Comparison of ENCODE assay signal across 8 mouse cellular contexts in the genomic region with DNA sequence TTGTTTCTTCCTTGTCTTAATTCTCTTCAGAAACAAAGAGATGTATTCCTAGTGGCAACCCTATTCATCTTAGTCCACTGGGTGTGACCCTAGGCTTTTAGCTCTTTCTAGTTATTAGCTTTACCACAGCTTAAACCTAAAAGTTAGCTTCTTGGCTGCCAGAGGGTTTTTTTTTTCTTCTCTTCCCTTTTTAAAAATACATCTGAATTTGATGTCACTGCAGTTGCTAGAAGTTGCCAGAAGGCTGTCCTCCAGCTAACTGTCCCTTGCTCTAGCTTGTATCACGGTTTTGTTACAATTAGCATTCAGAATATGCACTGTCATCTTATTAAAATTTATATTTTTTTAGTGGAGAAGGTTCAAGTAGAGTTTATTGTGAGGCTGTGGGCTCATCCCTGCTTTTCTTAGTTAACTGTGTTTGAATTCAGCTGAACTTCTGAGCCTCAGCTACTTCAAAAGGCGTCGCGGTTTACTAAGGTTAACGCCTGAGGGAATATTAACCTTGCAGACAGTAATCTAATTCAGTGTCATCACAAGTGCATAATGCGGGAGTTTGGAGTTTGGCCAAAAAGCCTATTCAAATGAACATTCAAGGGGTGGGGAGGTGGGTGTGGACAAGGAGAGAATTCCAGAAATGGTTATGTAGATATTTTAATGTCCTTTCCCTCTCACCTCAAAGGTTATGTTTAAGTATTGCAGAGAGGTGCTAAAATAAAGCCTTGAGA. TPM values are rescaled to one million over a fixed set of nuclear protein-coding genes. Genes with fewer than 3 reads are reported as not detected.
DNase-seq lines count a peak whose midpoint lies in the region; ATAC-seq lines count a peak whose summit lies in the region.

No protein-coding gene starts in this region.

- peak overlapping the region; percentile 66 for H3K4me2 ChIP-seq in hindbrain, embryonic 15.5 days
- H3K4me2 ChIP-seq in liver, embryonic 15.5 days, result peak overlapping the region; percentile 88

- DNase-seq in heart, embryonic 10.5 days (ENCODE audit: low spot score), result peak; percentile 35
- no peak for DNase-seq in heart, postnatal 4 days
- DNase-seq in MN1 (ENCODE audit: low spot score), result peak; percentile 69
- DNase-seq in layer of hippocampus, adult 8-10 months (ENCODE audit: low spot score in 2 of 2), result no peak
- no peak for DNase-seq in left cerebral cortex, adult 11 months (ENCODE audit: low spot score)
- DNase-seq in adrenal gland, adult 2 months, result no peak

- H3K9me3 ChIP-seq in heart, embryonic 10.5 days, result no peaks in the 10 kb centered on the region
- H3K9me3 ChIP-seq in hindbrain, embryonic 15.5 days, result no peaks in the 10 kb centered on the region
- H3K9me3 ChIP-seq in liver, embryonic 15.5 days (replicated peaks), result no peaks in the 10 kb centered on the region

- H3K27ac ChIP-seq in heart, embryonic 10.5 days, result peak overlapping the region; percentile 99
- peak overlapping the region; percentile 97 for H3K27ac ChIP-seq in hindbrain, embryonic 15.5 days (replicated peaks)
- H3K27ac ChIP-seq in liver, embryonic 15.5 days (replicated peaks), result peak overlapping the region; percentile 86; the same call in 1 of the 2 replicates

- no peaks in the 10 kb centered on the region for H3K27me3 ChIP-seq in heart, embryonic 10.5 days (ENCODE audit: insufficient read depth, poor library complexity, severe bottlenecking)
- no peaks in the 10 kb centered on the region for H3K27me3 ChIP-seq in hindbrain, embryonic 15.5 days
- no peaks in the 10 kb centered on the region for H3K27me3 ChIP-seq in liver, embryonic 15.5 days

- H3K9ac ChIP-seq in hindbrain, embryonic 15.5 days, result peak overlapping the region; percentile 94; the same call in 1 of the 2 replicates
- H3K9ac ChIP-seq in liver, embryonic 15.5 days, result peak overlapping the region; percentile 85; the same call in 1 of the 2 replicates

- H3K4me3 ChIP-seq in heart, embryonic 10.5 days, result peak overlapping the region; percentile 98
- peak overlapping the region; percentile 91 for H3K4me3 ChIP-seq in hindbrain, embryonic 15.5 days
- peak overlapping the region; percentile 79 for H3K4me3 ChIP-seq in liver, embryonic 15.5 days (replicated peaks)

- 79% methylated on average over 6 of the region's 6 CpGs for WGBS in heart, embryonic 10.5 days
- WGBS in hindbrain, embryonic 15.5 days, result 31% methylated on average over 6 of the region's 6 CpGs
- 68% methylated on average over 6 of the region's 6 CpGs for WGBS in liver, embryonic 15.5 days (ENCODE audit: insufficient replicate concordance)

- no peak for ATAC-seq in hindbrain, embryonic 15.5 days (ENCODE audit: low FRiP score, low read depth)
- ATAC-seq in liver, embryonic 15.5 days (ENCODE audit: insufficient read depth), result no peak

- no peaks in the 10 kb centered on the region; the same call in 1 of the 2 replicates for H3K36me3 ChIP-seq in heart, embryonic 10.5 days
- H3K36me3 ChIP-seq in hindbrain, embryonic 15.5 days, result no peaks in the 10 kb centered on the region
- H3K36me3 ChIP-seq in liver, embryonic 15.5 days (replicated peaks), result no peaks in the 10 kb centered on the region

- H3K4me1 ChIP-seq in heart, embryonic 10.5 days, result peaks cover 13% of the 10 kb centered on the region; the same call in 1 of the 2 replicates
- peaks cover 28% of the 10 kb centered on the region for H3K4me1 ChIP-seq in hindbrain, embryonic 15.5 days (replicated peaks)
- peaks cover 38% of the 10 kb centered on the region for H3K4me1 ChIP-seq in liver, embryonic 15.5 days (replicated peaks)

RNA-seq across cellular contexts. Expression of gene Zfp148, which starts 1.3 kb away (rescaled TPM):
- polyA plus RNA-seq in heart, embryonic 10.5 days (2016; fragmentation: Nextera tagmentation; extraction: Ambion mirVana), result 38.0 and 43.5 TPM in 2 replicates
- 10 to 100 TPM; 58.3 to 58.5 TPM for total RNA-seq in heart, postnatal 4 days (2021)
- 49.2 and 49.3 TPM in 2 replicates for polyA plus RNA-seq in hindbrain, embryonic 15.5 days (2015; fragmentation: Nextera tagmentation; extraction: Ambion mirVana)
- polyA plus RNA-seq in liver, embryonic 15.5 days (2015; fragmentation: Nextera tagmentation; extraction: Ambion mirVana), result 12.5 and 12.8 TPM in 2 replicates
- total RNA-seq in layer of hippocampus, adult 8-10 months (2022), result 100 to 1,000 TPM; 136 to 191 (median 152) TPM
- total RNA-seq in adrenal gland, adult 2 months (2021), result 10 to 100 TPM; 65.2 to 67.8 TPM
- polyA plus RNA-seq in adrenal gland, adult 2 months (2012; rRNA removed), result 2.4 and 2.8 TPM in 2 replicates

Comparison
In these comparisons a context has a peak if more than half of its experiments do, and no peak if none do; other contexts are left out.
1. DNase-seq: peak in heart, embryonic 10.5 days (single experiment) and MN1 (single experiment); none in heart, postnatal 4 days (single experiment), layer of hippocampus, adult 8-10 months (0 of 2), left cerebral cortex, adult 11 months (single experiment) and adrenal gland, adult 2 months (single experiment).
2. Peak in every context shown above with its lines, with median percentiles within 50 percentile points of each other: H3K27ac ChIP-seq and H3K4me3 ChIP-seq.